Mouse (Mus musculus) stomach, postnatal 0 days (tissue): ENCODE data around the gene Rln3. TPM values are rescaled to one million over a fixed set of nuclear protein-coding genes. Genes with fewer than 3 reads are reported as not detected.

ENCODE experiments used
- ATAC-seq: fragments of 200-750 bp; cut with Nextera tagmentation; 2 replicates; pipeline ENCODE4 v1.8.0; 2017; ENCODE audit not compliant: low FRiP score, low TSS enrichment
- DNase-seq: peaks from one replicate; pipeline ENCODE4 v3.0.0-alpha.2; 2016; ENCODE audit warnings: low spot score
- H3K27ac ChIP-seq: fragments of 300-500 bp; sonication (generic); replicated peaks from 2 replicates; pipeline ENCODE4 v1.5.1; 2014; ENCODE audit warnings: mild to moderate bottlenecking, control low read depth
- H3K27me3 ChIP-seq: fragments of 300-500 bp; sonication (generic); 2 replicates; pipeline ENCODE4 v1.6.1; 2014; ENCODE audit warnings: low read length; ENCODE audit not compliant: control insufficient read depth, insufficient read depth
- H3K36me3 ChIP-seq: fragments of 300-500 bp; sonication (generic); 2 replicates; pipeline ENCODE4 v1.6.1; 2014; ENCODE audit warnings: low read length, mixed read lengths; ENCODE audit not compliant: control insufficient read depth, insufficient read depth
- H3K4me1 ChIP-seq: fragments of 300-500 bp; sonication (generic); replicated peaks from 2 replicates; pipeline ENCODE4 v1.6.1; 2014; ENCODE audit warnings: antibody characterized with exemption; ENCODE audit not compliant: control insufficient read depth, insufficient read depth
- H3K4me2 ChIP-seq: fragments of 300-500 bp; sonication (generic); replicated peaks from 2 replicates; pipeline ENCODE4 v1.6.1; 2014; ENCODE audit warnings: low read depth, mild to moderate bottlenecking, control low read depth, moderate library complexity
- H3K4me3 ChIP-seq: fragments of 300-500 bp; sonication (generic); 2 replicates; pipeline ENCODE4 v1.5.1; 2014; ENCODE audit warnings: low read depth, low read length, control low read depth
- H3K9ac ChIP-seq: fragments of 300-500 bp; sonication (generic); 2 replicates; pipeline ENCODE4 v1.6.1; 2014; ENCODE audit warnings: mild to moderate bottlenecking, low read length, control low read depth, mixed read lengths
- H3K9me3 ChIP-seq: fragments of 300-500 bp; sonication (generic); 2 replicates; pipeline ENCODE4 v1.6.1; 2016; ENCODE audit warnings: low read length; ENCODE audit not compliant: control insufficient read depth
- CTCF ChIP-seq: IDR thresholded peaks from 2 replicates; pipeline ENCODE4 v1.5.1; 2016; ENCODE audit warnings: antibody characterized with exemption, low read depth, mild to moderate bottlenecking, moderate library complexity
- EP300 ChIP-seq: optimal IDR thresholded peaks from 2 replicates; pipeline ENCODE3; 2016; ENCODE audit warnings: antibody characterized with exemption
- WGBS: fragments of 180-500 bp; shearing (Covaris S2); extraction: QIAGEN DNeasy Blood & Tissue Kit; methylation state at CpG from one replicate; pipeline ENCODE4 v1.1.7; 2014; 5-methylcytosine and 5-hydroxymethylcytosine counted together
- polyA plus RNA-seq: library from polyadenylated mRNA; unstranded; fragments of >200 nt; fragmentation: Nextera tagmentation; extraction: Ambion mirVana; gene quantifications from 2 replicates; pipeline ENCODE4 v1.2.1, GENCODE M21; 2015

The Rln3 gene
- polyA plus RNA-seq, 1 experiment from 2014 or later, result not detected

DNA sequence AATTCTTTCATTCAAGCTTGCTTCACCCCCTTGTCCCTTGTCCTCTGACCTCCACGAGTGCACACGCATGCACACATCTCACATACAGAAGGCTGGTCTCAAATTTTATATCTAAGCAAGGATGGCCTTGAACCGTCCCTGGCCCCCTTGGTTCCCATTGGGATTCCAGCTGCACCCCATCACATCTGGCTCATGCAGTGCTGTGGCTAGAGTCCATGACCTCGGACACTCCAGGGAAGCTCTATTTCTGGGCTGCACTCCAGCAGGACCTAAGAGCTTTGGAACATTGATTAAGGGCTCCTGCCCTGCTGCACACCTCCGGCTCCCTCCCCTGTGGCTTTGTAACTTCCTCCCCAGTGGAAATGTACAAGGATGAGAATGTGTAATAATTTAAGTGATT is 6.8 kb downstream of the Rln3 start:
- Histone ChIP-seq H3K4me1 (no peaks in the 10 kb centered on the region), H3K9ac (no peak overlapping the region), H3K4me3 (no peak overlapping the region), H3K36me3 (no peaks in the 10 kb centered on the region), H3K27ac (no peak overlapping the region), H3K27me3 (no peaks in the 10 kb centered on the region), H3K4me2 (no peak overlapping the region), H3K9me3 (no peaks in the 10 kb centered on the region)
- DNase-seq, result no peak
- no peak for TF ChIP-seq EP300
- no peak for TF ChIP-seq CTCF
- no peak for ATAC-seq
- WGBS, result 52% methylated on average over 5 of the region's 5 CpGs

GRCm38 (mm10) chr8:84032777-84033176 is 12.0 kb downstream of the Rln3 start:
- TF ChIP-seq CTCF (no peak), EP300 (no peak)

DNA sequence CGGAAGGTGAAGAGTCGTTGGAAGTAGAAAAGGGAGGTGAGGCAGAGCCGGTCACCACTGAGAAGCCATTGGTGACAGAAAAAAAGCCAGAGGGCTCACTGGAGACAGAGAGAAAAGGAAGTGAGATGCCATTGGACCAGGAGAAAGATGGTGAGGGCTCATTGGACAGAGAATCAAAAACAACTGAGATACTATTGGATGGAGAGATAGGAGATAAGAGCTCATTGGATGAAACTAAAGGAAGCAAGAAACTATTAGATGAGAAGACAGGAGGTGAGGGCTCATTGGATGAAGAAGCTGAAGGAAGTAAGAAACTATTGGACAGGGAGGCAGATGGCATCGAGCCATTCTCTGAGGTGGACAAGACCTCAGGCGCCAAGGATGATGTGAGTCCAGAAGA is 15.5 kb downstream of the Rln3 start:
- peaks cover 2% of the 10 kb centered on the region; the same call in 1 of the 2 replicates for H3K27me3 ChIP-seq

More at GRCm38 (mm10) chr8:84032777-84033176, 12.0 kb downstream of the Rln3 start:
- no peaks in the 10 kb centered on the region for H3K36me3 ChIP-seq
- H3K4me1 ChIP-seq, result no peaks in the 10 kb centered on the region
- H3K4me2 ChIP-seq, result no peak overlapping the region
- no peak overlapping the region for H3K4me3 ChIP-seq
- H3K9ac ChIP-seq, result no peak overlapping the region
- 74% methylated on average over 4 of the region's 4 CpGs for WGBS
- no peaks in the 10 kb centered on the region for H3K27me3 ChIP-seq
- ATAC-seq (no peak), DNase-seq (no peak)
- no peak overlapping the region for H3K27ac ChIP-seq
- no peaks in the 10 kb centered on the region for H3K9me3 ChIP-seq

GRCm38 (mm10) chr8:84027449-84027848 is 17.4 kb downstream of the Rln3 start:
- no peak for TF ChIP-seq CTCF
- no peak for TF ChIP-seq EP300
- DNase-seq (no peak), ATAC-seq (no peak)
- H3K9ac ChIP-seq, result no peak overlapping the region
- no peak overlapping the region for H3K27ac ChIP-seq
- peaks cover 2% of the 10 kb centered on the region; the same call in 1 of the 2 replicates for H3K27me3 ChIP-seq
- H3K4me3 ChIP-seq, result no peak overlapping the region
- H3K36me3 ChIP-seq, result no peaks in the 10 kb centered on the region
- H3K9me3 ChIP-seq, result no peaks in the 10 kb centered on the region
- no peak overlapping the region for H3K4me2 ChIP-seq
- 13% methylated on average over 10 of the region's 10 CpGs for WGBS
- peaks cover 10% of the 10 kb centered on the region; the same call in 1 of the 2 replicates for H3K4me1 ChIP-seq

More for the DNA sequence above, 15.5 kb downstream of the Rln3 start:
- no peaks in the 10 kb centered on the region for H3K36me3 ChIP-seq
- ATAC-seq (no peak), DNase-seq (no peak)
- no peak overlapping the region for H3K9ac ChIP-seq
- no peak overlapping the region for H3K4me2 ChIP-seq
- TF ChIP-seq EP300, result no peak
- TF ChIP-seq CTCF, result no peak
- 0 out of 2 replicates have a peak, but pooled peaks cover 3% of the 10 kb centered on the region for H3K4me1 ChIP-seq
- 88% methylated on average over 5 of the region's 5 CpGs for WGBS
- no peak overlapping the region for H3K27ac ChIP-seq
- H3K4me3 ChIP-seq, result no peak overlapping the region
- H3K9me3 ChIP-seq, result no peaks in the 10 kb centered on the region

GRCm38 (mm10) chr8:84025863-84026262 is 18.9 kb downstream of the Rln3 start:
- no peak overlapping the region for H3K27ac ChIP-seq
- TF ChIP-seq CTCF (no peak), EP300 (no peak)
- H3K4me3 ChIP-seq, result peak overlapping the region; percentile 40
- peaks cover 2% of the 10 kb centered on the region; the same call in 1 of the 2 replicates for H3K27me3 ChIP-seq
- ATAC-seq (peak; percentile 55; the same call in 1 of the 2 replicates), DNase-seq (peak; percentile 71)
- peaks cover 13% of the 10 kb centered on the region for H3K4me1 ChIP-seq
- H3K9ac ChIP-seq, result peak overlapping the region; percentile 31; the same call in 1 of the 2 replicates
- WGBS, result 2% methylated on average over 41 of the region's 41 CpGs
- no peaks in the 10 kb centered on the region for H3K36me3 ChIP-seq
- H3K4me2 ChIP-seq, result peak overlapping the region; percentile 74
- H3K9me3 ChIP-seq, result no peaks in the 10 kb centered on the region

DNA sequence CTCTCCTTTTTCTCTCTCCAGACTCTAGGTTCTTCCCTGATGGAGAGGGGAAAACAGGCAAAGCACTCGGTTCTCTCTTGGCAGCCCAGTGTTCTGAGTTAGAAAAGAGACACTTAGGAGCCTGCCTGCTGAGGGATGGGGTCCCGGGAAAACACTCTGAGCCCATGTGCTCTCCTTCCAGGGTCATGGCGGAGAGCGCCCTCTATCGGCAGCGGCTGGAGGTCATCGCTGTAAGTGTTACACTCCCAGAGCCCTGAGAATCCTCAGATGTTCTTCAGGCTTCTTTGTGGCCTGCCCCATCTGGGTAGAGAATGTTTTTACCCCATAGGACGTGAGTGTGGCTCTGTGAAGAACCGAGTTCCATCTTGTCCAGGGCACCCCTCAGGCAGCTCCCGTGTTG is 20.6 kb downstream of the Rln3 start:
- DNase-seq, result peak; percentile 65
- Histone ChIP-seq H3K36me3 (no peaks in the 10 kb centered on the region), H3K27me3 (peaks cover 2% of the 10 kb centered on the region; the same call in 1 of the 2 replicates), H3K9me3 (no peaks in the 10 kb centered on the region), H3K27ac (no peak overlapping the region), H3K4me2 (no peak overlapping the region), H3K4me1 (peaks cover 13% of the 10 kb centered on the region), H3K4me3 (no peak overlapping the region), H3K9ac (no peak overlapping the region)
- 18% methylated on average over 10 of the region's 10 CpGs for WGBS
- no peak for TF ChIP-seq EP300
- peak; percentile 75 for TF ChIP-seq CTCF
- no peak for ATAC-seq
